Mouse (Mus musculus): ENCODE measurements around the gene Gm2a. TPM values are rescaled to one million over a fixed set of nuclear protein-coding genes. Genes with fewer than 3 reads are reported as not detected.
"Not testable (repeated sequence)": the region's sequence is repeated elsewhere in the genome, so short reads cannot be mapped to it uniquely, and the experiment has no call there.

Gene Gm2a
- total RNA-seq, 2 experiments from 2014 or later: 6.5 to 6.7 TPM

- Histone ChIP-seq H3K27ac (no peak overlapping the region), H3K4me3 (no peak overlapping the region; the same call in 1 of the 2 replicates)
- DNase-seq: no peak
- intact Hi-C loops (cut with DNase I): no loop called here
- no peak for TF ChIP-seq CTCF (IDR thresholded peaks at IDR 0.05)
Measured at GRCm38 (mm10) chr11:55099019-55099771, 1.3 kb downstream of the Gm2a start.

GRCm38 (mm10) chr11:55099868-55100267 is 2.0 kb downstream of the Gm2a start:
- no peak for DNase-seq
- no peak overlapping the region for H3K27ac ChIP-seq
- H3K4me3 ChIP-seq: no peak overlapping the region
- no peak for TF ChIP-seq CTCF (IDR thresholded peaks at IDR 0.05)
- intact Hi-C loops (cut with DNase I): no loop called here

- intact Hi-C loops (cut with DNase I): no loop called here
- TF ChIP-seq CTCF (IDR thresholded peaks at IDR 0.05): no peak
Measured at GRCm38 (mm10) chr11:55102015-55102414, 4.1 kb downstream of the Gm2a start.

GRCm38 (mm10) chr11:55103229-55103628 is 5.3 kb downstream of the Gm2a start:
- Histone ChIP-seq H3K4me3 (no peak overlapping the region), H3K27ac (no peak overlapping the region)
- no peak for DNase-seq
- intact Hi-C loops (cut with DNase I): no loop called here
- TF ChIP-seq CTCF (IDR thresholded peaks at IDR 0.05): no peak

More at GRCm38 (mm10) chr11:55102015-55102414, 4.1 kb downstream of the Gm2a start:
- Histone ChIP-seq H3K27ac (no peak overlapping the region), H3K4me3 (no peak overlapping the region)
- DNase-seq: no peak

GRCm38 (mm10) chr11:55105389-55105788 is 7.5 kb downstream of the Gm2a start:
- no peak for DNase-seq
- H3K27ac ChIP-seq: no peak overlapping the region
- no peak overlapping the region for H3K4me3 ChIP-seq
- intact Hi-C loops (cut with DNase I): no loop called here
- no peak for TF ChIP-seq CTCF (IDR thresholded peaks at IDR 0.05)

GRCm38 (mm10) chr11:55106636-55107035 is 8.7 kb downstream of the Gm2a start:
- no peak overlapping the region for H3K27ac ChIP-seq
- intact Hi-C loops (cut with DNase I): no loop called here
- no peak for DNase-seq
- no peak for TF ChIP-seq CTCF (IDR thresholded peaks at IDR 0.05)
- no peak overlapping the region for H3K4me3 ChIP-seq

- H3K27ac ChIP-seq: no peak overlapping the region
- no peak for TF ChIP-seq CTCF (IDR thresholded peaks at IDR 0.05)
- H3K4me3 ChIP-seq: no peak overlapping the region
- intact Hi-C loops (cut with DNase I): no loop called here
- DNase-seq: no peak
Measured at GRCm38 (mm10) chr11:55109521-55110300, 11.8 kb downstream of the Gm2a start.

- no peak for TF ChIP-seq CTCF (IDR thresholded peaks at IDR 0.05)
- H3K4me3 ChIP-seq: no peak overlapping the region
- intact Hi-C loops (cut with DNase I): no loop called here
- DNase-seq: no peak
- H3K27ac ChIP-seq: no peak overlapping the region
Measured at GRCm38 (mm10) chr11:55110566-55111169, 12.8 kb downstream of the Gm2a start.

- Histone ChIP-seq H3K27ac (no peak overlapping the region), H3K4me3 (no peak overlapping the region)
- TF ChIP-seq CTCF (IDR thresholded peaks at IDR 0.05): no peak
- intact Hi-C loops (cut with DNase I): no loop called here
- DNase-seq: no peak
Measured at GRCm38 (mm10) chr11:55113209-55113860, 15.4 kb downstream of the Gm2a start.

GRCm38 (mm10) chr11:55113861-55114250 is 15.9 kb downstream of the Gm2a start:
- DNase-seq; H3K27ac ChIP-seq; intact Hi-C loops (cut with DNase I); H3K4me3 ChIP-seq: not testable (repeated sequence)

- intact Hi-C loops (cut with DNase I): no loop called here
- Histone ChIP-seq H3K27ac (no peak overlapping the region), H3K4me3 (no peak overlapping the region)
- TF ChIP-seq CTCF (IDR thresholded peaks at IDR 0.05): no peak
- no peak for DNase-seq
Measured at GRCm38 (mm10) chr11:55114291-55114690, 16.4 kb downstream of the Gm2a start.

GRCm38 (mm10) chr11:55116004-55116403 is 18.1 kb downstream of the Gm2a start:
- Histone ChIP-seq H3K27ac (no peak overlapping the region), H3K4me3 (no peak overlapping the region)
- intact Hi-C loops (cut with DNase I): no loop called here
- no peak for TF ChIP-seq CTCF (IDR thresholded peaks at IDR 0.05)
- no peak for DNase-seq

- DNase-seq: no peak
- no peak for TF ChIP-seq CTCF (IDR thresholded peaks at IDR 0.05)
- H3K4me3 ChIP-seq: no peak overlapping the region
- H3K27ac ChIP-seq: no peak overlapping the region
- intact Hi-C loops (cut with DNase I): no loop called here
Measured at GRCm38 (mm10) chr11:55117031-55117430, 19.1 kb downstream of the Gm2a start.
